Mouse (Mus musculus) limb, embryonic 13.5 days (tissue): ENCODE measurements at regions not wholly inside any gene's neighbourhood (a gene's known extent, or its start where the extent isn't known, plus 50 kb on each side); places are given as distances from the start of the nearest gene placed in this dataset.
A peak's percentile ranks its signal among the peaks of the same experiment; 100 is the strongest.

Experiments used
- ATAC-seq: fragments of 200-750 bp; cut with Nextera tagmentation; 2 replicates; pipeline ENCODE4 v1.8.0; 2017; ENCODE audit warnings: low read depth, moderate number of reproducible peaks, moderate TSS enrichment; ENCODE audit not compliant: low FRiP score
- H3K27ac ChIP-seq: fragments of 300-500 bp; sonication (generic); 2 replicates; pipeline ENCODE4 v1.5.1; 2015; ENCODE audit warnings: inconsistent platforms, mild to moderate bottlenecking, moderate library complexity
- H3K27me3 ChIP-seq: fragments of 300-500 bp; sonication (generic); 2 replicates; pipeline ENCODE4 v1.6.1; 2015; ENCODE audit warnings: mild to moderate bottlenecking, inconsistent platforms
- H3K36me3 ChIP-seq: fragments of 300-500 bp; sonication (generic); 2 replicates; pipeline ENCODE4 v1.6.1; 2015; ENCODE audit warnings: inconsistent platforms, mild to moderate bottlenecking, moderate library complexity
- H3K4me1 ChIP-seq: fragments of 300-500 bp; sonication (generic); 2 replicates; pipeline ENCODE4 v1.6.1; 2015; ENCODE audit warnings: inconsistent platforms
- H3K4me2 ChIP-seq: fragments of 300-500 bp; sonication (generic); replicated peaks from 2 replicates; pipeline ENCODE4 v1.6.1; 2015; ENCODE audit warnings: inconsistent platforms, mild to moderate bottlenecking, moderate library complexity
- H3K4me3 ChIP-seq: fragments of 300-500 bp; sonication (generic); 2 replicates; pipeline ENCODE4 v1.5.1; 2015; ENCODE audit warnings: moderate library complexity, mild to moderate bottlenecking, inconsistent platforms
- H3K9ac ChIP-seq: fragments of 300-500 bp; sonication (generic); 2 replicates; pipeline ENCODE4 v1.6.1; 2015; ENCODE audit warnings: mild to moderate bottlenecking, inconsistent platforms
- H3K9me3 ChIP-seq: fragments of 300-500 bp; sonication (generic); 2 replicates; pipeline ENCODE4 v1.6.1; 2016; ENCODE audit warnings: inconsistent platforms
- WGBS: fragments of 180-500 bp; shearing (Covaris S2); methylation state at CpG from one replicate; pipeline ENCODE4 v1.1.7; 2015; 5-methylcytosine and 5-hydroxymethylcytosine counted together

DNA sequence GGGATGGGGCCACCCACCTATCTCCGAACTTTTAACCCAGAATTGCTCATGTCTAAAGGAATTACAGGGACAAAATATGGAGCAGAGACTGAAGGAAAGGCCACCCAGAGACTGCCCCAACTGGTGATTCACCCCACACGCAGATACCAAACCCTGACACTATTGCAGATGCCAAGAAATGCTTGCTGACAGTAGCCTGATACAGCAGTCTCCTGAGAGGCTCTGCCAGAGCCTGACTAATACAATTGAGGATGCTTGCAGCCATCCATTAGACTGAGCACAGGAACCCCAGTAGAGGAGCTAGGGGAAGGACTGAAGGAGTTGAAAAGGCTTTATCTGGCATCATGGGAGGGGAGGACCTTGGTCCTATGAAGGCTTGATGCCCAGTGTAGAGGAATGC, 142.4 kb upstream of the Sdr16c6 start:
- H3K27ac ChIP-seq: no peak overlapping the region
- H3K4me1 ChIP-seq: no peaks in the 10 kb centered on the region
- H3K4me2 ChIP-seq: no peak overlapping the region
- no peak for ATAC-seq
- 81% methylated on average over 2 of the region's 2 CpGs for WGBS
- H3K4me3 ChIP-seq: no peak overlapping the region
- no peaks in the 10 kb centered on the region for H3K27me3 ChIP-seq
- H3K9ac ChIP-seq: no peak overlapping the region
- no peaks in the 10 kb centered on the region for H3K9me3 ChIP-seq
- H3K36me3 ChIP-seq: no peaks in the 10 kb centered on the region

DNA sequence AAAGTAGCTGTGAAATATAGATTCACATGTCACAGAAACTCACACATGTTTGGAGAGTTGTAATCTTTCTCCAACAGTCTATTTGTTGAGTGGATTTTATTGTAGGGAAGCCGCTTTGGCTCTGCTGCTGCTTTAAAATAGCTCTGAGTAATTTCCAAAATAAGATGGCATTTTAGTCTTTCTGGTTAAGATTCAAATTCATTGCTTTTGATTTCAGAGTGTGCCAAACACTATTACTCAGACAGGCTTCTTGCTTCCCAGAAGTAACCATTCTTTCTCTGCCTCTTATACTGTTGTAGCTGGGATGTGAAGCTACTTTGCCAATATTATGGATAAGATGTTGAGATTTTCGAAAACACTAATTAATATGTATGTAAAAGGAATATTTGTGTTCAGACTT, 134.6 kb upstream of the Sdr16c6 start:
- no peaks in the 10 kb centered on the region for H3K9me3 ChIP-seq
- no peak for ATAC-seq
- H3K4me3 ChIP-seq: no peak overlapping the region
- no peaks in the 10 kb centered on the region for H3K4me1 ChIP-seq
- WGBS: 84% methylated on average over 2 of the region's 2 CpGs
- no peak overlapping the region for H3K27ac ChIP-seq
- no peaks in the 10 kb centered on the region for H3K36me3 ChIP-seq
- H3K27me3 ChIP-seq: no peaks in the 10 kb centered on the region
- H3K4me2 ChIP-seq: no peak overlapping the region
- H3K9ac ChIP-seq: no peak overlapping the region

DNA sequence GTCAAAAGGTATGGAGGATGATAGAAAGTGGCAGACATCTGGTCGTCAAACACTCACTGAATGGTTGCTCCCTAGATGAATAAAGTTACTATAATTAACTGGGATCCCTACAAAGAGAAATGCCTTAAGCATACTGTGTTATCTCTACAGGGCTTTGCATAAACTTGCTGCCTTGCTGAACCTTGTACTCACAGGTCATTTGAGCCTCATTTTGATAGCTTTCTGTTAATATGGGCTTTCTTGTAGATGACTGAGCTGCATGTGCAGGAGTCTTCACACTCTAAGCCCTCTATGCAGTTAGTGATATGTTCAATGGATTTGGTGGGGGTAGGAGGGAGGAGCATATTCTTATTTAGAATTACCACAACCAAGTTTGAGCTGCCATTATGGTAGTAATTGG, 127.8 kb upstream of the Sdr16c6 start:
- no peak overlapping the region for H3K4me3 ChIP-seq
- H3K4me1 ChIP-seq: no peaks in the 10 kb centered on the region
- no peak overlapping the region for H3K27ac ChIP-seq
- H3K36me3 ChIP-seq: no peaks in the 10 kb centered on the region
- no peaks in the 10 kb centered on the region for H3K27me3 ChIP-seq
- H3K4me2 ChIP-seq: no peak overlapping the region
- H3K9ac ChIP-seq: no peak overlapping the region
- 64% methylated on average over 1 of the region's 1 CpGs for WGBS
- H3K9me3 ChIP-seq: no peaks in the 10 kb centered on the region
- no peak for ATAC-seq

DNA sequence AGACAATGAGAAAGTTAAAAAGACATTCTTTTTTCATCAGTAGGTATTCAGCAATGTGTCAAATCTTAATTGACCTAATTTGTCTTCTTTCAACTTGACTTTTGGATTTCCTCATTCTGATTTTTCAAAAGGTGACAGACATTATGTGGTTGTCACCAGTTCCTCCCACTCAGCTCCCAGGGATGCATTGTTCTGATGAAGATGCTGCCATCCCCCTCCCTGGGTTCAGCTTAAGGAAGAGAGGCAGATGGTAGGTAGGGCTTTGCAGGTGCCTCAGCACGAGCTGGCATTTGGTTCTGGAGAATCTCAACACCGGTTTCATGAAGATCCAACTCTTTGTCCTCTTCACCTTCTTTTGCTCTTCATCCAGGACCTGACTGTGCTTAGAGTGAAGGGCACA, 122.0 kb upstream of the Sdr16c6 start:
- H3K36me3 ChIP-seq: no peaks in the 10 kb centered on the region
- 63% methylated on average over 2 of the region's 2 CpGs for WGBS
- no peak overlapping the region for H3K4me3 ChIP-seq
- no peak overlapping the region for H3K9ac ChIP-seq
- peaks cover 17% of the 10 kb centered on the region for H3K4me1 ChIP-seq
- H3K27ac ChIP-seq: no peak overlapping the region
- H3K9me3 ChIP-seq: no peaks in the 10 kb centered on the region
- no peak overlapping the region for H3K4me2 ChIP-seq
- H3K27me3 ChIP-seq: no peaks in the 10 kb centered on the region
- no peak for ATAC-seq

DNA sequence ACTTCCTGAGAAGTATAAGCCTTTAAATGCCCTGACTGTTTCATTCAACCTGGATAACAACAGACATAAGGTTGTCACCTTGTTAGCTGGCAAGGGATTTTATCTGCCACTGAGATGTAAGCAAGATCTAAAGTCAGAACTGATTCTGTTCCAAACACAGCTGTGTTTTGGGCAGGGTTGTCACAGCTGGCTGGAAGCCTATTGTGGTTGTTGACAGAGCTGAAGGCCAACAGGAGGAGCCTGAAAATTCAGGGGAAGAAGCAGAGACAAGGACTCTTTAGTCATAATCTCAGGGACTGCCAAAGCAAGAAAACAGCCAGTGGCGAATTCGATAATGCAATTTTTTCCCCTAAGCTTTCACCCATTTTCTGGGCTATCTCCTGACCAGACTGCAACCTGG, 118.5 kb upstream of the Sdr16c6 start:
- no peak for ATAC-seq
- H3K27me3 ChIP-seq: no peaks in the 10 kb centered on the region
- no peak overlapping the region for H3K4me2 ChIP-seq
- H3K36me3 ChIP-seq: no peaks in the 10 kb centered on the region
- H3K9me3 ChIP-seq: no peaks in the 10 kb centered on the region
- H3K9ac ChIP-seq: no peak overlapping the region
- no peak overlapping the region for H3K27ac ChIP-seq
- 79% methylated on average over 2 of the region's 2 CpGs for WGBS
- H3K4me1 ChIP-seq: peaks cover 17% of the 10 kb centered on the region
- no peak overlapping the region for H3K4me3 ChIP-seq

DNA sequence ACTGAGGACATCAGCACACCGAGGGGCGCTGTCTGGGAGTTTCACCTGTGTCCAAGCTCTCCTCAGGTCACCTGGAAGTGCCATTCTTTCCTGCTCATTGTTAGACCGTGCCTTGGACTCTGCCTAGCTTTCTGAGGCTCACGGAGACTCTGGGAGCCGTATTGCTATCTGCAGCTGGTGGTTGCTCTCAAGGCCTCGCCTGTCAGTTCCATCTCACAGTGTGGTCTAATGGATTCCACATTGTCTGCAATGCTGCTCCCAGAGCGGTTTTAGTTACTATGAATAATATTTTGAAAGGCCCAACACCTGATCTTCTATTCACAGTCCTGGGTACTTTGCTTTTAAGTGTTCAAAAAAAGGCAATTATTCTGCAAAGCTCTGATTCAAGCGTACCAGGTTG, 117.9 kb upstream of the Sdr16c6 start:
- Histone ChIP-seq H3K27ac (no peak overlapping the region), H3K9ac (no peak overlapping the region), H3K4me2 (no peak overlapping the region), H3K36me3 (no peaks in the 10 kb centered on the region), H3K9me3 (no peaks in the 10 kb centered on the region), H3K27me3 (no peaks in the 10 kb centered on the region), H3K4me1 (peaks cover 17% of the 10 kb centered on the region), H3K4me3 (no peak overlapping the region)
- peak; percentile 72; the same call in 1 of the 2 replicates for ATAC-seq
- 60% methylated on average over 8 of the region's 8 CpGs for WGBS
